Mouse (Mus musculus): ENCODE results near the gene Bcl9.

Bcl9 gene

DNA sequence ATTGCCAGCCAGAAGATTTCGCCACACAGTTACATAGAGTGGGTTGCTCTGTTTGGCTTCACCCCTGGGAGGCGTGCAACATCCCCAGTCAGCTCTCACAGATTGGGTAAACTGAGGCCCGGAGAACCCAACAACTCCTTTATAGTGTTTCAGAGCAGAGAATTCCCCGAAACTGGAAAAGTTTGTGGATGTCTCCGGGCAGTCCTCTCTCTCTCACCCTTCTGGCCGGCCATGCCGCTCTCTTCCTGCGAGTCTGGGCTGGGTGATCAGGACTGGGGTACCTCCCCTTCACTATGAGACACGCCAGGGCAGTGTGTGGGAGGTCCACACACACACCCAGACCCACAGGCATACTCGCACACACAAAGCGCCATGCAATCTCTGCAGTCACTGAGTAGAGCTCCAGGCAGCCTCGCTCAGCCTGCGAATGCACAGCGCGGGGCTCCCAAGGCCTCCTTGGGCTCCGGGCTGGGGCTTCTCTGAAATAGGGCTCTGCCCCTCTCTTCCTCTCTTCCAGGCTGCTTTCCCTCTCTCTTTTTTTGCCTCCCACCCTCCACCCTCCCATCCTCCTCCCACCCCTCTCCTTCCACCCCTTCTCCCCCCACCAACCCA is 670 bp downstream of the Bcl9 start:
- CTCF ChIA-PET = no interaction called here

DNA sequence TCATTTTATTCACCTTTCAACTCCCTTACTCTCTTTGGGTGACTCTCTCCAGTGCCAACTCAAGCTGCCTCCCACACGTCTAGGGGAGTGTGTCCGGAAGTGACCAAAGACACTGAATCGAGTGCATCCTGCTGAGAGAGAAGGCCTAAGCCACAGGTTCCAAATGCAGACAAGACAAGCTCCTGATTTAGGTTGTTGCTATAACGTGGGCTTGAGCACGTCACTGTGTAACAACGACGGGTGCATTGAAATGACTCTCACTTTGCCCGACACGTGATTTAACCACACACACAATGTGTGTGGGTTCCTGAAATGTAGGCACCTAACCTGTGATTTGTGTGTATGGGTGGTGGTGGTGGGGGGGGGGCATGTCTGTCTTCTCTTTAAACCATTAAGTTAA is 3.4 kb downstream of the Bcl9 start:
- CTCF ChIA-PET = no interaction called here

DNA sequence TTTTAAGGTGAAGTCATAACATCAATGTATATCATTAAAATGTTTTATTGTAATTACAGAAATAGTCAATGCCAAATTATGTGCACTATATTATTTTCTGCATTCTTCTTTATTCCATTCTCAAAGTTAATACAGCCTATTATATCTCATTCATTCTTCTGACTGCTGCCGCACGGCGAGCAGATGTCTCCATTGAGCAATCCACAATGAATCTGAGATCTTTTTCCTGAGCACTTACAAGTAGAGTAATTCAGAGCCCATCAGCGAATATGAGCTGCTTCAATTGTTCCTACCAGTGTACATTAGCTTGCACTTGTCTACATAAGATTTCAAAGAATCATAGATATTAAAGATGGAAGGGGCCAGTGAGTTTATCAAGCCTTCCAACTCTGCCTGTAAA is 12.8 kb downstream of the Bcl9 start:
- CTCF ChIA-PET = no interaction called here

DNA sequence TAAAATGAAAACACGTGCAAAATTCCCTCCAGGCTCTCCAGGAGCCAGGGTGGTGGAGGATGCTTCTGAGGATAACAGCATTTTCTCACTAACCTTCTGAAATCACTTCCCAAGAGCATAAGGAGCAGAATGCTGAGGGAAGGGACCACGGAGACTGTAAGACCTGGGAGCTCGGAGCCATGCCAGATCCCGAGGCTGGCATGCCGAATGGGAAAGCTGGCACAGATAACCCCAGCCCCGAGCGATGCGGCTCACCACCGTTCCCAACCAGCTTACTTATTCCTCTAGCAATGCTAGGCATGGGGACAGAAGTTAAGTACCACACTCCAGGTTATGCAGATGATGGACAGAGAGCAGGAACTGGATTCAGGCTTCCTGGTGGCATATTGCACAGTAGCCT is 13.7 kb downstream of the Bcl9 start:
- CTCF ChIA-PET = no interaction called here

DNA sequence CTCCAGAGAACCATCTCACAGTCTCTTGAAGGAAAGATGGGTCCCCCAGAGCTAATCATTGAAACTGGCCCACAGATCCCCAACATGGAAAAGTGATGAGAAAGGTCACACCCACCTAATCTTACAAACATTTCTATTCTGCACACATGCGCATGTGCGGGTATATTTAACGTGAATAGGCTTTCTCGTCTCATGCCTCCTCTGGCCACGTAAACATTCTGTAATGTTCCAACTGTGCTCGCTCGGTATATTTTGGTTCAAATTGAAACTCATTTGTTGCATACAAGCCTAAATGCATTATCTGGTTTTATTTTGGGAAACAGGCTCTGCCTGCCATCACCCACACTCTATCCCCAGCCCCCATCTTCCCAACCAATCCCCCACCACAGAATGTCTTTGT is 16.3 kb downstream of the Bcl9 start:
- CTCF ChIA-PET = no interaction called here

DNA sequence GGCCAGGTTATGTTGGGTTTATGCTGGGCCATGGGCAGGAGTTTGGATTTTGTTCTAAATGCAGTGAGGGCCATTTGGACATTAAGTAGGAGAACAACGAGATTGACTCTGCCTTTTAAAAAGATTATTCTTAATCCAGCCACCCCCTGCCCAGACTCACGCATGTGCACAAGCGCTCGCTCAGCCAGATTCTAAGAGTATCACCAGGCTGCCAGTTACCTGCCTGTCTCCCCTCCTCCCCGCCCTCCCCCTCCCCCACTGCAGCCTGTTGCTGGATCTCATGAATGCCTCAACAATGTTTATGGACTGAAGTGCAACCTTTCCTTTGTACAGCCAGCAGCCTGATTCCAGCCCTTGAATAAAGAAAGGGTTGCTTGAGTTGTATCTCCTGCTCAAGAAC is 22.0 kb downstream of the Bcl9 start:
- CTCF ChIA-PET = no interaction called here

DNA sequence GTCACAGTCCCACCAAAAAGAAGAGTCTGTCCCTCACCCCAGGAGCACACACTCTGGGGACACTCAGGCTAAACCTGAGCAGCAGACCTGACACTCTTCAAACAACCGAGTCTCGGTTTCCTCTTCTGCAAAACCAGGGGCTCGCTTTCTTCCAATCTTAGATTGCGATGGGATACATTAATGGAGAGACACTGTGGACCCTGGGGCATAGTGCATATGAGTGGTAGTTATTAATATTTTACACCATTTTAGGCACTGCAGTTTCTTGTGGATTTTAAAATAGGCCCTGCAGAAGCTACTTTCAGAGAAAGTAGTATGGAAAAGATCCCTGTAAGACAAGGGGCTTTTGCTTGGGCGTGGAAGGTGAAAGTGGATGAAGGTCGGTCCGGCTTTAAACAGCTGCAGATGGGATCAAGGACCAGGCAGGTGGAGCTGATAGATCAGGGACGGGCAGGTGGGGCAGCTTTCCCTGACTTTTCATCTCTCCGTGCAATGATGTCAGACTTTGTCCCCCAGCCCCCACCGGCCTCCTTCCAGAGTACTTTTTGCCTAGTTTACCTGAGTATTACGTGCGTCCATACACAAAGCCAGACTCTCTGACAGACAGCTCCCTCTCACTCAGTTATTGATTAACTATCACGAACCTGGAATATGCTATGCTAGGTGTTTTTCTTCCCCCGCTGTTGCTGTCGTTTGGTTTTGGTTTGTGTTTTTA is 23.0 kb downstream of the Bcl9 start:
- CTCF ChIA-PET = no interaction called here

DNA sequence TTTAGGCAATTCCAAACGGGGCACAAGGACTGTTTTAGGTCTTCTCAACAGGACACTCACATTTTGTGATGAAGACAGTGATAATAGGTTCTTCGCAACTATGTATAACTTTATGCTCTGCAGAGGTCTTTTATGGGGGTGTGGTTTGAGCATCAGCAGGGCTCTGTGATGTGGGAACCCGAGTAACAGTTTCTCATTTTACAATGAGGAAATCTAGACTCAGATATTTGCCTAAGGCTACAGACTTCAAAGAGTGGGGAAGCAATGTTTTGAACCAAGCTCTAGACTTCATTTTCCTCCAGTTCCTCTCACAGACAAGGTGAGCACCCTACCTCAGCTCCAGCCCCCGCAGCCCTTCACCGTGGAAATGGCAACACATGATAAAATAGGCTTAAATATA is 23.8 kb downstream of the Bcl9 start:
- CTCF ChIA-PET = no interaction called here

DNA sequence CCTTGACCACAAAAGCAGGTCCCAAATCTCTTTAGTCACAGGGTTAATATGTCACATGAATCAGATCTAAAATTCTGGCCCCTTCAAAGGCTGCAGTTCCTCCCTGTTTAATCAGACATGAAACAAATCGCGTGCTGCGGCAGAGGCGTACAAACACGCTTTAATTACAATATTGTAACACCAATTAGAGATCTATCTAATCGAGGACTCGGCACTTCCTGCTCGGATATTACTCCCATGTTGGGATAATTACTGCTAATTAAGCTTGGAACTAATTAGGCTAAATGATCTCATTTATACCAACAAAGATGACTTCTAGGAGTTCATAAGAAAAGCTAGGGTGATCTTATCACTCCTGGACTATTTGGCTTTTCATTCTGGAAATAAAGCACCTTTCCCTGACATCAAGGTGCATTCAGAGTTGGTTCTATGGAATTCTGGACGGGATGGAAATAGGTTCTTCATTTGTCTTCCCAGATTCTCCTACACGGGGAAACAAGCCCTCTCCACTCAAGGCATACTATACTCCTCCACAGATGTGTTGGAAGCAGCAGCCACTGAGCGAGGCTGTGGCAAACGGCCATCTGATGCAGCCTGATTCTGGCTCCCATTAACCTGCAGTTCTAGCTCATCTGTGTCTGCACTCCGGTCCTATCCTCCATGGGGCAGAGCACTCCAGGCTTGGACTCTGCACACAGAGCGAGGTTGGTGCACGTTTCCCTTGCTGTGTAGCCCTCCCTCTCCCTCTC is 31.9 kb downstream of the Bcl9 start:
- CTCF ChIA-PET = no interaction called here

DNA sequence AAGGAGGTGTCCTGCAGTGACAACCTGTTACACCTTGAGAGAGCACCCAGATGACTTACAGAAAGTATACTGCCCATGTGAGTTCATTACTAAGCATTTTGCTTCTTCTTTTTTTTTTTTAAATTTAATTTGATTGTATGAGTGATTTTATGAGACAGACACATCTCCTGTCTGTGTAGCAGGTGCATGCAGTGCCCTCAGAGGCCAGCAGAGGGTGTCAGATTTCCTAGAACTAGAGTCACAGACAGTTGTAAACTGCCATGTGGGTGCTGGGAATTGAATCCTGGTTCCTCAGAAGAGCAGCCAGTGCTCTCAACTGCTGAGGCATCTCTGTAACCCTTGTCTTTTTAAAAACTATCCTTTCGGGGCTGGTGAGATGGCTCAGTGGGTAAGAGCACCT is 35.5 kb downstream of the Bcl9 start:
- CTCF ChIA-PET = no interaction called here

DNA sequence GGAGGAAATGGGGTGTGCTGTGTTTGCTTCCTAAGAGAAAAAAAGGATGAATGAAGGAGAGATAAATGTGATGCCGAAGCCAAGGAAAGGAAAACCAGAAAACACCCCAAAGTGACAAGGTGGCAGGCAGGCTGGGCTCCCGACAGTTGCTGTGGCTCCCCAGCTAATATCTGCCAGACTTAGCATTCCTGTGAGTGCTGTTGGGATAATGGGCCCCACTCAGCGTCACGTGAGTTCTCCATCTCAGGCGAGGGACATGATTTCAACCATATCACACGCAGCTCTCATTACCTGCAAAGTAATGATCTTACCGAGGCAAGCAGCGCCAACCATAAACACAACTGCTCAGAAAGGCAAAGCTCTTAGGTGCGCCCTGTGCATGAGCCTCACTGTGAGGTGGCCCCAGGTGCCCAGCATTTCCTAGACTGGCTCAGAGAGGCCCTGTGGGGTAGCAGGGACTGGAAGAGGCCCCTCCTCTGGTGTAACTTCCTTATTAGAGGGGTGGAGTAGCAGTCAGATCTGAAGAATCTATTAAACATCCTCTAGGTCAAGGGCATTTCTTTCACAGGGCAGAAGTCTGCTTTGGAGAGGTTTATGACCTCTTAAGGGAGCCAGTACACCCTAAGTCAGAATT is 41.9 kb downstream of the Bcl9 start:
- CTCF ChIA-PET = no interaction called here

DNA sequence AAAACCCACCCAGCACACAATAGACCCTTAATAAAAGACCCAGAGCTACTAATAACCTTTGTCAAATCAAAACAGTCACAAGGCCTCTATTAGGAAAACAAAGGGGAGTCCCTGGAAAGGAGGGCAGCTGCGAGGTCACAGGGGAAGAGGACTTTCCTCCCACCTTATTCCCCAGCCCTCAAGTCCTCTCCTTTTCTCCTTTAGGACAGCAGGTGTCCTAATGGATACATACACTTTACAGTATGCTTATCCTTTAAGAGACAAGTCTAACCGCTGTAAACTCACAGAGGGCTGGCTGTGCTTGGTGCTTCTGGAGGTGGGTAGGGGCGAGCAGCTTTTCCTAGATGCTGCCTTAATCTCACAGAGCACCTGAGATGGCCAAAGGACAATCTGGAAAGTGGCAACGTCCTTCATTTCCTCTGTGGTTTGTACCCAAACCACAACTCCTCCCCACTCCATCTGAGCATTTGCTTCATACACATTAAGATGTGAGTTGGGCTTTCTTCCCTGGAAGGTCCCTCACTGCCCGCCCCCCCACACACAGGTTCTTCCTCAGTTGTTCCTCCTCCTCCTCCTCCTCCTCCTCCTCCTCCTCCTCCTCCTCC is 42.8 kb downstream of the Bcl9 start:
- CTCF ChIA-PET = interaction anchor here (0.7 kb wide), 1 partner anchor 84 kb away, joined by 22 read pairs; no protein-coding TSS in a partner anchor

DNA sequence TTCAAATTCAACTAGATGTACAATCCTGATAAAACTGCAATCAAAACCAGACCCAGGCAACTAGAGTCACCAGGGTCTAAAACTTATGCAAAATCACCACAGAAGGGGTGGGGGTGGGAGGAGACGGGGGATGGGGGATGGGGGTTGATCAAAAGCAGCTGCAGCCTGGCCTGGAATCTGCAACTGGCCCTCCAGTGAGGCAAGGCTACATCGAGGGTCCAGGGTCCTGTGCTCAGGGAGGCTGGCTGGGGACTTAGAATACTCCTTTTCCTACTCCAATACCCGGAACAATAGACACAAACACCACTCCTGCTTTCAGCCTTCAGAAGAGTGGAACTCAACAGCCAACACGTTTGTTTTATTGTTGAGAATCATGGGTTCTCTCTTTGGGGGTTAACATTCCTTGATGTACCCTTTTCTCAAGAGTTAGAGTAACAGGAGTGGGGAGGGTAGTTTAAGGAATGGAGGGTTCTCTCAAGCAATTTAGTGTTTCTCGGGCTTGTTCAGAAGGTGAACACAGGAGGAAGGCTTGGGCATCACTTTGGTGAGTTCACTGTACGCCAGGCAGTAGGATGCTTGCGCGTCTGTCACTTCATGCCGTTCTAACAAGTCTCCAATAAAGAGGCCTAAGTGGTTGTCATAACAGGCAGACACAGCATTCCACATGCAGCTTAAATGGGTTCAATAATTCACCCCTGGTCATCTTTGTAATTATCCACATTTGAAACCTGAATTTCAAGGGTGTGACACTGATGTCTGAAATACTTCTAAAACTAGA is 43.7 kb downstream of the Bcl9 start:
- CTCF ChIA-PET = interaction anchor here (0.7 kb wide), 1 partner anchor 11 kb away, joined by 12 read pairs; no protein-coding TSS in a partner anchor

DNA sequence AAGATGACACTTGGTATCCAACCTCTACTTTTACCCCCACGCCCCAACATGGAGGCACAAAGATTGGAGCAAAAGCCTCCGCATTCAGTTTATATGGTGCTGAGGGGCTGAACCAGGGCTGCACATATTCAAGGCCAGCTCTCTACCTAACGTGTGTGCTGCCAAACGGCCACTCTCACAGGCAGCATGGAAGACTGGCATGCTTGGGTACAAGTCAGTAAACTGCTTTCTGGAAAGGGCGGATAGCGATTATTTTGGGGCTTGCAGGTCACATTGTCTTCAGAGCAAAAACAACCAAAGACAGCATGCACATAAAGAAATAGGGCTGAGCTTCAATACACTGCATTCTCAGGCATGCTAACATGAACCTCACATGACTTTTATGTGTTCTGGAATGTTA is 44.8 kb downstream of the Bcl9 start:
- CTCF ChIA-PET = no interaction called here

DNA sequence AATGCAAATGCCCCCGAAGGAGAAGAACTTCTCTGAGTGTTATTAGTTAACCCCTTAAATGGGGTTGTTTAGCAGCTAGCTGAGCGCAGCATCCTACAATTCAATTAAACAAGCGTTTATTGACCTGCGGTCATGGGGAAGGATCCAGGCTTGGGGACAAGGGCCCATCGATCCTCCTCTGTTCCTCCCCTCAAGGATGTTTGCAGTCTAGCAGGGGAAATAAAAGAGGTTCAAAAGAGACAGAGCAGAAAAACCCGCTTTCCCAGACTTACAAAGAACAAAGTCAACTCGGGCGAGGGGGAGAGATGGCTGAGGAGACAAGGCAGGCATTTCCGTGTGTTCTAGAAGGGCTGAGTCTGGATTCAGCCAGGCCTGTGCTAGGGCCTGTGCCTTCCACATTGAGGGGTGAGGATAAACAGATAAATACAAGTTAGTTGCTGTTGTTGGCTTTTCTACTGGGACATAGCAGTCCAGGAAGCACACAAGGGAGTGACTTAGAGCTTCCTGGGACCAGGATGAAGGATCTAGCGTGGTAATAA is 55.0 kb downstream of the Bcl9 start:
- CTCF ChIA-PET = interaction anchor here (0.7 kb wide), 1 partner anchor 118 kb away, joined by 3 read pairs; no protein-coding TSS in a partner anchor

DNA sequence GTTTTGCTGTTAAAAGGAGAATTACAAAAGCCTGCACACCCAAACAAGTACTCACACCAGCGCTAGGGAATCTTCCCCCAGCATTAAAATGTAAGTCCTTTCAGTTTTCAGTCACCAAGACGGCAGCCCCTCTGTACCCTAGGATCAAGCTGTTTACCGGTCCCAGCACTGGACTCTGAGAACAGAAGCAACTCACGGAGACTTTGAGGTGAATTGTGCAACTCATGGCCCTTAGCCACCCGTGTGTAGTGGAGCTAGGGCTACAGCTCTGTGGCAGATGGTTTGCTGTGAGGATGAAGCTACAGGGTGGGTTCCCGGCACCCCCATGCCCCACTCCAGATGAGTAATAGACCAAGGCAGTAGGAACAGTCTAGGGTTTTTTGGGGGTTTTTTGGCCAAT is 55.9 kb downstream of the Bcl9 start:
- CTCF ChIA-PET = no interaction called here

DNA sequence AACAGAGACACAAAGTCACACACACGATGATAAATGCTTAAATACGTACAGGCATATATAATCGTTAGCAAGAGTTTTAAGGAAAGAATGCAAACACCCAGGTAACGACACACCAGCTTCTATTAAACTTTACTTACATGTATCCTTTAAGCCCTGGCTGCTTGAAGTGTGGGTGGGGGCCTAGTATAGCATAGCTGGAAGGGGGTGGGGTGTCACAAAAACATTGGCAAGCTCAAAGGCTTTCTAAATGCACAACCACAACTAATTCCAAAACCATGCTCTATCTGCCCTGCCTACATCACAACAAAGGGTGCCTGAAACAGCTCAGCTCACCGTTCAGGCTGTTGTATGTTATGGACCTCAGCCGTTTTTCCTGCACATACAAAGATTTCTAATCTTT is 57.9 kb downstream of the Bcl9 start:
- CTCF ChIA-PET = interaction anchor here (0.6 kb wide), 1 partner anchor 41 kb away, joined by 4 read pairs; no protein-coding TSS in a partner anchor

DNA sequence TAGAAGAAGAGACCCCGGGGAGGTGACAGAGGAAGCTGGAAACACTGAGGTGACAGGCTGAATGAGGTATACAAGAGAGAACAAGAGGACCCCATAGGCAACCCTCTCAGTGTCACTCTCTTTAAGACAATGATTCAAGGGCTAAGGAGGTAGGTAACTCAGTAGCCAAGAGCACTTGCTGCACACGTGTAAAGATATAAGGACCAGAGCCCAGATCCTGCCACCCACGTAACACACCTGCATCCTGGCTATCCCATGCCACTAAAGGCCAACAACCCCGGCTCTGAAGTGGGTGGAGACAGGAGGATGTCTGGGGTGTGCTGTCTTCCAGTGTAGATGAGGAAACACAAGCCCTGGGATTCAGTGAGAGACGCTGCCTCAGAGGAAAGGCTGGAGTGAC is 58.4 kb downstream of the Bcl9 start:
- CTCF ChIA-PET = interaction anchor here (0.6 kb wide), 1 partner anchor 41 kb away, joined by 4 read pairs; no protein-coding TSS in a partner anchor

DNA sequence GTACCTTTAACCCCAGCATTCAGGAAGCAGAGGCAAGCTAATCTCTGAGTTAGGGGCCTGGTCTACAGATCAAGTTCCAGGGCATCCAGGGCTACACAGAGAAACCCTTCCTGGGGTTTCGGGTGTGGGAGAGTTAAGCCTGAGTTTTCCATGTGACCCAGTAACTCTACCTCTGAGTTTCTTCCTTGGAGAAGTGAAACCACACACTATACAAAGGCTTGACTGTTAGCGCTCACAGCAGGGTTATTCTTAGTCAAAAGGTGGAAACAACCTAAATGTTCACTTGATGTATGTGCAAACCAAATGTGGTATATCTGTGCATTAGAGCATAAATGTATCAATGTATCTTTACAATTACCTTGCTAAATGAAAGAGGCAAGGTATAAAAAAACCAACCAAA is 59.2 kb downstream of the Bcl9 start:
- CTCF ChIA-PET = no interaction called here

DNA sequence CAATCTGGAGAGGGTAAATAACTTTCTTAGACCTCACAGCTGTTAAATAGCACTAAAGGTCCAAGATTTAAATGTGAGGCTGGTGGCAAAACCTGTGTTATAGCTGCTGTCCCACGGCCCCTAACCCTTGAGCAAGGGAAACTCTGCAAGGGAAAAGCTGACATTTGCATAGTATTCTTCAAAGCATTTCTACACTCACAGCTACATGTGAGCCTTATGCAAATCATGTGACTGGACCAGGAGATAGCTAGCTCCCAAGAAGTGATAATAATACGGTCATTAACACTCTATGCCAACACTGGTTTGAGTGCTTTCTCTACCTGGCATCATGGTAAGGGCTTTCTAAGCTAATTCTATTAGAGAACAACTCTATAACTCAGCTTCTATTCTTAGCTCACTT is 60.3 kb downstream of the Bcl9 start:
- CTCF ChIA-PET = no interaction called here

DNA sequence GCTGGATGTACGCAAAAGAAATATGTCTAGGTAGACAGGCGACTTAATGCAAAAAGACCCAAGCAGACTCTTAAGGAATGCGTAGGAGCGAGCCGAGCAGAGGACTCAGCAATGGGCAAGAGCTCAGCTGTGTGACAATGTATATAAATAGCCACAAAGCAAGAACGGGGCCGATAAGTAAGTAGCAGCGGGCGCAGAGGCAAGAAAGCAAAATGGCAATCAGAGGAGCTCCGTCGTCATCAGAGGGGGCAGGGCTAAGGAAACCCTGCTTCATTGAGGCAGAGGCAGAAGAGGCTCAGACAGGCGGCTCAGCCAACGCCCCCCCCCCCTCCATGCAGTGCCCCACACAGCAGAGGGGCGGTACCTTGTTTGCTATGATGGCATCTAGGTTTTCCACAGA is 62.9 kb downstream of the Bcl9 start:
- CTCF ChIA-PET = no interaction called here

All from spleen, embryonic (tissue).